Mouse (Mus musculus) liver, postnatal 0 days (tissue): ENCODE results near the gene Cfap77. TPM values are rescaled to one million over a fixed set of nuclear protein-coding genes. Genes with fewer than 3 reads are reported as not detected.

Experiments
- ATAC-seq: fragments of 200-750 bp; cut with Nextera tagmentation; 2 replicates; pipeline ENCODE4 v1.8.0; 2017; ENCODE audit warnings: mild to moderate bottlenecking, moderate library complexity
- DNase-seq: peaks from one replicate; pipeline ENCODE4 v3.0.0-alpha.2; 2016
- H3K27ac ChIP-seq: fragments of 300-500 bp; sonication (generic); 2 replicates; pipeline ENCODE4 v1.5.1; 2014; ENCODE audit warnings: antibody characterized with exemption, moderate library complexity, mild to moderate bottlenecking, low read depth
- H3K27me3 ChIP-seq: fragments of 300-500 bp; sonication (generic); 2 replicates; pipeline ENCODE4 v1.6.1; 2014; ENCODE audit warnings: low read length, control low read depth, mixed read lengths; ENCODE audit not compliant: insufficient read depth
- H3K36me3 ChIP-seq: fragments of 300-500 bp; sonication (generic); replicated peaks from 2 replicates; pipeline ENCODE4 v1.6.1; 2014; ENCODE audit warnings: mild to moderate bottlenecking, control low read depth, low read length, moderate library complexity, mixed read lengths; ENCODE audit not compliant: insufficient read depth
- H3K4me1 ChIP-seq: fragments of 300-500 bp; sonication (generic); 2 replicates; pipeline ENCODE4 v1.6.1; 2014; ENCODE audit warnings: antibody characterized with exemption, mild to moderate bottlenecking, control low read depth; ENCODE audit not compliant: insufficient read depth
- H3K4me2 ChIP-seq: fragments of 300-500 bp; sonication (generic); 2 replicates; pipeline ENCODE4 v1.6.1; 2014; ENCODE audit warnings: low read depth, mild to moderate bottlenecking, low read length, moderate library complexity, mixed read lengths
- H3K4me3 ChIP-seq: fragments of 300-500 bp; sonication (generic); 2 replicates; pipeline ENCODE4 v1.5.1; 2014; ENCODE audit warnings: low read depth, low read length
- H3K9ac ChIP-seq: fragments of 300-500 bp; sonication (generic); replicated peaks from 2 replicates; pipeline ENCODE4 v1.6.1; 2014; ENCODE audit warnings: mild to moderate bottlenecking, moderate library complexity
- H3K9me3 ChIP-seq: fragments of 300-500 bp; sonication (generic); 2 replicates; pipeline ENCODE4 v1.6.1; 2016; ENCODE audit warnings: mild to moderate bottlenecking, control low read depth, low read length, mixed read lengths
- CTCF ChIP-seq: sonication (generic); IDR thresholded peaks from 2 replicates; pipeline ENCODE4 v1.5.1; 2016; ENCODE audit warnings: antibody characterized with exemption, low read depth
- EP300 ChIP-seq: IDR thresholded peaks from 2 replicates; pipeline ENCODE4 v1.6.1; 2016; ENCODE audit warnings: antibody characterized with exemption, low read depth, mild to moderate bottlenecking
- WGBS: fragments of 180-500 bp; shearing (Covaris S2); extraction: QIAGEN DNeasy Blood & Tissue Kit; methylation state at CpG from one replicate; pipeline ENCODE4 v1.1.7; 2014; ENCODE audit not compliant: insufficient replicate concordance; 5-methylcytosine and 5-hydroxymethylcytosine counted together
- polyA plus RNA-seq: library from polyadenylated mRNA; unstranded; fragments of >200 nt; fragmentation: Nextera tagmentation; extraction: Ambion mirVana; gene quantifications from 2 replicates; pipeline ENCODE4 v1.2.1, GENCODE M21; 2015

Gene Cfap77
- polyA plus RNA-seq, 1 experiment from 2014 or later: 0.06 TPM

- DNase-seq: no peak
- Histone ChIP-seq H3K9me3 (no peaks in the 10 kb centered on the region), H3K27ac (no peak overlapping the region), H3K27me3 (peaks cover 66% of the 10 kb centered on the region), H3K9ac (no peak overlapping the region), H3K4me1 (peaks cover 4% of the 10 kb centered on the region), H3K36me3 (no peaks in the 10 kb centered on the region), H3K4me2 (no peak overlapping the region), H3K4me3 (no peak overlapping the region)
- ATAC-seq: no peak
- no peak for TF ChIP-seq EP300
- no peak for TF ChIP-seq CTCF
- WGBS: 2% methylated on average over 4 of the region's 4 CpGs
These were observed 135.9 kb downstream of the Cfap77 start for GRCm38 (mm10) chr2:28919001-28919400.

GRCm38 (mm10) chr2:28917518-28918361, 137.1 kb downstream of the Cfap77 start:
- no peaks in the 10 kb centered on the region for H3K9me3 ChIP-seq
- H3K4me3 ChIP-seq: peak overlapping the region; percentile 29
- H3K4me2 ChIP-seq: peak overlapping the region; percentile 38
- ATAC-seq (no peak), DNase-seq (no peak)
- H3K9ac ChIP-seq: no peak overlapping the region
- 6% methylated on average over 73 of the region's 73 CpGs for WGBS
- TF ChIP-seq EP300 (no peak), CTCF (no peak)
- H3K27me3 ChIP-seq: peaks cover 74% of the 10 kb centered on the region
- peaks cover 4% of the 10 kb centered on the region for H3K4me1 ChIP-seq
- no peaks in the 10 kb centered on the region for H3K36me3 ChIP-seq
- no peak overlapping the region for H3K27ac ChIP-seq

GRCm38 (mm10) chr2:28917156-28917517, 137.7 kb downstream of the Cfap77 start:
- ATAC-seq (no peak), DNase-seq (no peak)
- H3K27me3 ChIP-seq: peaks cover 80% of the 10 kb centered on the region
- WGBS: 8% methylated on average over 11 of the region's 11 CpGs
- no peaks in the 10 kb centered on the region for H3K9me3 ChIP-seq
- no peak overlapping the region for H3K4me2 ChIP-seq
- peaks cover 4% of the 10 kb centered on the region for H3K4me1 ChIP-seq
- H3K9ac ChIP-seq: no peak overlapping the region
- no peak overlapping the region for H3K4me3 ChIP-seq
- TF ChIP-seq CTCF (no peak), EP300 (no peak)
- H3K27ac ChIP-seq: no peak overlapping the region
- no peaks in the 10 kb centered on the region for H3K36me3 ChIP-seq

GRCm38 (mm10) chr2:28916513-28916865, 138.4 kb downstream of the Cfap77 start, which contains the start of gene Barhl1:
TSS of gene Barhl1 (minus strand) at chr2:28916668.
- Histone ChIP-seq H3K4me2 (no peak within 1 kb of the TSS), H3K27me3 (peaks cover 87% of the 10 kb centered on the region), H3K4me1 (peaks cover 4% of the 10 kb centered on the region), H3K4me3 (peak within 1 kb of the TSS; percentile 29; the same call in 1 of the 2 replicates), H3K27ac (no peak within 1 kb of the TSS), H3K36me3 (no peaks in the 10 kb centered on the region), H3K9ac (no peak within 1 kb of the TSS), H3K9me3 (no peaks in the 10 kb centered on the region)
- ATAC-seq (no peak), DNase-seq (no peak)
- WGBS: 5% methylated on average over 18 of the region's 18 CpGs
- TF ChIP-seq EP300: no peak
- no peak for TF ChIP-seq CTCF

GRCm38 (mm10) chr2:28915768-28916512, 138.9 kb downstream of the Cfap77 start:
- peaks cover 92% of the 10 kb centered on the region for H3K27me3 ChIP-seq
- H3K4me3 ChIP-seq: no peak overlapping the region
- H3K9me3 ChIP-seq: no peaks in the 10 kb centered on the region
- DNase-seq (peak; percentile 85), ATAC-seq (peak; percentile 85)
- no peaks in the 10 kb centered on the region for H3K36me3 ChIP-seq
- WGBS: 3% methylated on average over 47 of the region's 50 CpGs
- H3K9ac ChIP-seq: no peak overlapping the region
- H3K27ac ChIP-seq: no peak overlapping the region
- TF ChIP-seq CTCF (no peak), EP300 (no peak)
- peaks cover 4% of the 10 kb centered on the region for H3K4me1 ChIP-seq
- H3K4me2 ChIP-seq: no peak overlapping the region

- 11% methylated on average over 22 of the region's 22 CpGs for WGBS
- no peak for DNase-seq
- ATAC-seq: no peak
- no peak for TF ChIP-seq CTCF
- TF ChIP-seq EP300: no peak
- H3K27me3 ChIP-seq: peaks cover 95% of the 10 kb centered on the region
- peaks cover 4% of the 10 kb centered on the region for H3K4me1 ChIP-seq
- H3K27ac ChIP-seq: no peak overlapping the region
- no peak overlapping the region for H3K4me2 ChIP-seq
- H3K36me3 ChIP-seq: no peaks in the 10 kb centered on the region
- H3K4me3 ChIP-seq: no peak overlapping the region
- H3K9ac ChIP-seq: no peak overlapping the region
- H3K9me3 ChIP-seq: no peaks in the 10 kb centered on the region
These were observed 139.6 kb downstream of the Cfap77 start for GRCm38 (mm10) chr2:28915104-28915738.
